Mouse (Mus musculus) stomach, postnatal 0 days (tissue): ENCODE results near the gene Xpr1.

Experiments
- CTCF ChIP-seq: IDR thresholded peaks from 2 replicates; pipeline ENCODE4 v1.5.1; 2016; ENCODE audit warnings: antibody characterized with exemption, low read depth, mild to moderate bottlenecking, moderate library complexity
- EP300 ChIP-seq: optimal IDR thresholded peaks from 2 replicates; pipeline ENCODE3; 2016; ENCODE audit warnings: antibody characterized with exemption

DNA sequence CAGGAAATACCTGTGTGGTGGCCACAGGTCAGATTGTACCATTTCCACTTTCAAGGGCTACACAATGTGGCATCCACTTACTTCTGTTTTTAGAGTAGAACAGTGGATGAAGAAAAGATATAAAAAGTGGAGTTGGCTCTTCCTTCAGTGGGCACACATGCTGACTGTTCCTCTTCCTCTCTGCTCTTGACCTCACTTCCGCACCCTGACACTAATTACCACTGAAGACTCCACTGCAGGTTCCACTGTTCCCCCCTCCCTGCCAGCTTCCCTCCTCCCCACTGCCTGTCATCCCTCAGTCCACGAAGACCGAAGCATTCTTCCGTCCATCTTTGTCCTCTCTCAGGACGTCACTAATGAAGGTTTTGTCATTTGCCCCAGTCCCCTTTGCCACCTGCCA lies 45.4 kb upstream of the Xpr1 start:
- TF ChIP-seq CTCF (no peak), EP300 (no peak)
